Mouse (Mus musculus) adrenal gland, postnatal 14 days (tissue): ENCODE measurements at regions not wholly inside any gene's neighbourhood (a gene's known extent, or its start where the extent isn't known, plus 50 kb on each side); places are given as distances from the start of the nearest gene placed in this dataset.

Experiments used
- DNase-seq: peaks from one replicate; pipeline ENCODE4 v3.0.0; 2021; ENCODE audit warnings: mixed read lengths

GRCm38 (mm10) chr1:167163486-167163885 lies 121.6 kb downstream of the Uck2 start:
- DNase-seq = peak; percentile 9

GRCm38 (mm10) chr1:167162495-167162894 lies 122.6 kb downstream of the Uck2 start:
- DNase-seq = no peak

GRCm38 (mm10) chr1:167159536-167159935 lies 125.6 kb downstream of the Uck2 start:
- DNase-seq = no peak

- no peak for DNase-seq
These were observed 132.7 kb downstream of the Uck2 start for GRCm38 (mm10) chr1:167152442-167152841.

GRCm38 (mm10) chr1:167144335-167144734 lies 140.8 kb downstream of the Uck2 start:
- DNase-seq = no peak

- DNase-seq = no peak
These were observed 141.3 kb downstream of the Uck2 start for GRCm38 (mm10) chr1:167143797-167144196.
